Mouse (Mus musculus): ENCODE measurements around the gene Cdk6.
"Not testable (repeated sequence)": the region's sequence is repeated elsewhere in the genome, so short reads cannot be mapped to it uniquely, and the experiment has no call there.

Gene Cdk6

GRCm38 (mm10) chr5:3341111-3341911, at the start of gene Cdk6:
TSS of gene Cdk6 (plus strand) at chr5:3341485.
- DNase-seq (ENCODE audit: low spot score in 2 of 2): peak; percentile 20 to 62

GRCm38 (mm10) chr5:3293666-3294065, 47.6 kb upstream of the Cdk6 start:
- DNase-seq (ENCODE audit: low spot score in 2 of 2): no peak

- peak in 1 of 2 experiments; percentile 25 for DNase-seq (ENCODE audit: low spot score in 2 of 2)
Observed at GRCm38 (mm10) chr5:3300801-3301457, 40.4 kb upstream of the Cdk6 start.

GRCm38 (mm10) chr5:3301535-3301934, 39.8 kb upstream of the Cdk6 start:
- no peak for DNase-seq (ENCODE audit: low spot score in 2 of 2)

GRCm38 (mm10) chr5:3303876-3304275, 37.4 kb upstream of the Cdk6 start:
- DNase-seq (ENCODE audit: low spot score in 2 of 2): no peak

GRCm38 (mm10) chr5:3306146-3306545, 35.1 kb upstream of the Cdk6 start:
- no peak for DNase-seq (ENCODE audit: low spot score in 2 of 2)

- no peak for DNase-seq (ENCODE audit: low spot score in 2 of 2)
Observed at GRCm38 (mm10) chr5:3309122-3309521, 32.2 kb upstream of the Cdk6 start.

- no peak for DNase-seq (ENCODE audit: low spot score in 2 of 2)
Observed at GRCm38 (mm10) chr5:3309587-3309986, 31.7 kb upstream of the Cdk6 start.

GRCm38 (mm10) chr5:3311156-3311555, 30.1 kb upstream of the Cdk6 start:
- DNase-seq (ENCODE audit: low spot score in 2 of 2): not testable (repeated sequence)

- not testable (repeated sequence) for DNase-seq (ENCODE audit: low spot score in 2 of 2)
Observed at GRCm38 (mm10) chr5:3317724-3318123, 23.6 kb upstream of the Cdk6 start.

- no peak for DNase-seq (ENCODE audit: low spot score in 2 of 2)
Observed at GRCm38 (mm10) chr5:3320225-3320624, 21.1 kb upstream of the Cdk6 start.

GRCm38 (mm10) chr5:3322052-3322451, 19.2 kb upstream of the Cdk6 start:
- DNase-seq (ENCODE audit: low spot score in 2 of 2): no peak

GRCm38 (mm10) chr5:3324116-3324515, 17.2 kb upstream of the Cdk6 start:
- DNase-seq (ENCODE audit: low spot score in 2 of 2): no peak

- no peak for DNase-seq (ENCODE audit: low spot score in 2 of 2)
Observed at GRCm38 (mm10) chr5:3329361-3329760, 11.9 kb upstream of the Cdk6 start.

GRCm38 (mm10) chr5:3330932-3331331, 10.4 kb upstream of the Cdk6 start:
- no peak for DNase-seq (ENCODE audit: low spot score in 2 of 2)

GRCm38 (mm10) chr5:3333019-3333418, 8.3 kb upstream of the Cdk6 start:
- not testable (repeated sequence) for DNase-seq (ENCODE audit: low spot score in 2 of 2)

GRCm38 (mm10) chr5:3340340-3341058, 786 bp upstream of the Cdk6 start:
- not testable (repeated sequence) for DNase-seq (ENCODE audit: low spot score in 2 of 2)

- peak; percentile 18 to 69 for DNase-seq (ENCODE audit: low spot score in 2 of 2)
Observed at GRCm38 (mm10) chr5:3341931-3342770, 866 bp downstream of the Cdk6 start.

- peak in 1 of 2 experiments; percentile 10 for DNase-seq (ENCODE audit: low spot score in 2 of 2)
Observed at GRCm38 (mm10) chr5:3342771-3343565, 1.7 kb downstream of the Cdk6 start.

GRCm38 (mm10) chr5:3343566-3344080, 2.3 kb downstream of the Cdk6 start:
- peak; percentile 54 to 77 for DNase-seq (ENCODE audit: low spot score in 2 of 2)
